Mouse (Mus musculus): ENCODE measurements at regions not wholly inside any gene's neighbourhood (a gene's known extent, or its start where the extent isn't known, plus 50 kb on each side); places are given as distances from the start of the nearest gene placed in this dataset.

GRCm38 (mm10) chr5:119579288-119579687 lies 91.2 kb upstream of the Tbx3 start:
- TF ChIP-seq MXI1 (IDR thresholded peaks at IDR 0.05; ENCODE audit: low read depth, low read length) (no peak), E2F4 (IDR thresholded peaks at IDR 0.05; ENCODE audit: borderline replicate concordance, low read depth, low read length) (no peak), EP300 (IDR thresholded peaks at IDR 0.05; ENCODE audit: low read depth in 1 of 2, low read length in 2 of 2) (no peak), CTCF (IDR thresholded peaks at IDR 0.05 in 2 of 3, conservative IDR thresholded peaks at IDR 0.05 in 1 of 3; ENCODE audit: control insufficient read depth in 1 of 3, insufficient read depth in 1 of 3, low read depth in 2 of 3, low read length in 3 of 3, poor library complexity in 1 of 3, severe bottlenecking in 1 of 3) (no peak), JUND (IDR thresholded peaks at IDR 0.05; ENCODE audit: low read depth, low read length) (no peak), POLR2A (IDR thresholded peaks at IDR 0.05; ENCODE audit: control insufficient read depth in 1 of 2, insufficient read depth in 1 of 2, low read depth in 1 of 2, low read length in 2 of 2, poor library complexity in 1 of 2) (no peak), MYC (IDR thresholded peaks at IDR 0.05; ENCODE audit: low read depth, low read length) (no peak), TAL1 (IDR thresholded peaks at IDR 0.05; ENCODE audit: low read length) (no peak), GATA1 (IDR thresholded peaks at IDR 0.05; ENCODE audit: low read depth, low read length) (no peak), SMC3 (IDR thresholded peaks at IDR 0.05; ENCODE audit: low read depth, low read length) (no peak), GABPA (IDR thresholded peaks at IDR 0.05; ENCODE audit: low read depth, low read length) (no peak)
